Mouse (Mus musculus): ENCODE measurements at regions not wholly inside any gene's neighbourhood (a gene's known extent, or its start where the extent isn't known, plus 50 kb on each side); places are given as distances from the start of the nearest gene placed in this dataset.

DNA sequence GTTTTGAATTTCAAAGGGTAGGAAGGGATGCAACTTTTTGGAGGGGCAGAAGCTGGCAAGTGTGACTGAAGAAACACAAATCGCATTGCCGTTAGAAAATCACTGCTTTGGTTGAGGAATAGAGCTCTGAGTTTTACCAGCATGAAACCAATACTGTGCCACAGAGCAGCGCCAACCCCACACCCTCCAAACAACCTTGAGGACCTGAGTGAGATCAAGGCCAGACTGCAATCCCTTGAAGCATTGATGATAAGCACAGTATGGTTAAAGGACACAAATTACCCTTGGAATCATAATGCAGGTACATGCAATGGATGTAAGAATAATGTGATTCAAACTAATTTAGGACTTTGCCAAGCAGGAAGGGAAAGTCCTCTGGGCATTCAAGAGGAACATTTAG, 55.5 kb upstream of the Nrip1 start:
- ATAC-seq (ENCODE audit: low FRiP score) = no peak
- 92% methylated on average over 3 of the region's 3 CpGs for WGBS
- Histone ChIP-seq H3K9me3 (replicated peaks) (no peaks in the 10 kb centered on the region), H3K36me3 (no peaks in the 10 kb centered on the region), H3K4me2 (no peak overlapping the region), H3K27ac (replicated peaks) (no peak overlapping the region), H3K4me3 (replicated peaks) (no peak overlapping the region), H3K4me1 (no peaks in the 10 kb centered on the region), H3K27me3 (replicated peaks) (no peaks in the 10 kb centered on the region), H3K9ac (replicated peaks) (no peak overlapping the region)

DNA sequence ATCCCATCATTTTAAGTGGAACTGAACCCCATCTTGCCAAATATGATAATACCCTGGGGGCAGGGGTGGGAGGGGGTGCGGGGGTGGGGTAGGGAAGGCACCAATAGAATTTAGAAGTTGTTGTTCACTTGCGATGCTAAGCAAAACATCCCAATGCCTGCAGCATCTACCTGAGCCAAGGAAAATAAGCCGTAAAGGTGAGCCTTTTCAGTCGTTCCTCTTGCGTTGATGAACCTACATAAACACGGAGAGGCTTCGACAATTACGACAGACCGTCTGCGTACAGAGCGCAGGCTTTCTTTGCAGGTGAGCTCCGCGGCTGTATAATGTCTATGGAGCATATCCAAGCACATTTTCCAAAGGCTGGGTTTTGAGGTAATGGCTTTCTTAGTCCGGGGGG, 50.3 kb upstream of the Nrip1 start:
- no peaks in the 10 kb centered on the region for H3K27me3 ChIP-seq (replicated peaks)
- H3K36me3 ChIP-seq = no peaks in the 10 kb centered on the region
- H3K4me2 ChIP-seq = no peak overlapping the region
- no peaks in the 10 kb centered on the region for H3K9me3 ChIP-seq (replicated peaks)
- no peak for ATAC-seq (ENCODE audit: low FRiP score)
- H3K27ac ChIP-seq (replicated peaks) = no peak overlapping the region
- no peaks in the 10 kb centered on the region for H3K4me1 ChIP-seq
- H3K9ac ChIP-seq (replicated peaks) = no peak overlapping the region
- no peak overlapping the region for H3K4me3 ChIP-seq (replicated peaks)
- WGBS = 80% methylated on average over 14 of the region's 14 CpGs

All from neural tube, embryonic 15.5 days (tissue).